Mouse (Mus musculus) splenic B cell, adult 2 months (primary cell): Measurements from ENCODE around the gene Myo7a.

Source experiments
- DNase-seq: peaks from one replicate; pipeline ENCODE4 v3.0.0-alpha.2; 2011; ENCODE audit warnings: low read depth, low spot score
- H3K27me3 ChIP-seq: 2 replicates; pipeline ENCODE4 v1.6.1; 2012; ENCODE audit warnings: mild to moderate bottlenecking, low read length, moderate library complexity, mixed read lengths; ENCODE audit not compliant: control insufficient read depth, poor library complexity, insufficient read depth, severe bottlenecking
- H3K36me3 ChIP-seq: 2 replicates; pipeline ENCODE4 v1.6.1; 2012; ENCODE audit warnings: mild to moderate bottlenecking, low read length, moderate library complexity, mixed read lengths; ENCODE audit not compliant: control insufficient read depth, poor library complexity, insufficient read depth, severe bottlenecking

The Myo7a gene

GRCm38 (mm10) chr7:98149802-98150201 is 30.5 kb upstream of the Myo7a start:
- Histone ChIP-seq H3K36me3 (no peaks in the 10 kb centered on the region), H3K27me3 (no peaks in the 10 kb centered on the region)
- no peak for DNase-seq

GRCm38 (mm10) chr7:98148721-98149407 is 29.5 kb upstream of the Myo7a start:
- H3K36me3 ChIP-seq, result peaks cover 3% of the 10 kb centered on the region; the same call in 1 of the 2 replicates
- H3K27me3 ChIP-seq, result no peaks in the 10 kb centered on the region
- no peak for DNase-seq

- no peak for DNase-seq
- Histone ChIP-seq H3K27me3 (no peaks in the 10 kb centered on the region), H3K36me3 (peaks cover 3% of the 10 kb centered on the region; the same call in 1 of the 2 replicates)
These were observed 28.4 kb upstream of the Myo7a start for GRCm38 (mm10) chr7:98147766-98148165.

GRCm38 (mm10) chr7:98146447-98146845 is 27.1 kb upstream of the Myo7a start:
- H3K27me3 ChIP-seq, result no peaks in the 10 kb centered on the region
- no peak for DNase-seq
- peaks cover 3% of the 10 kb centered on the region; the same call in 1 of the 2 replicates for H3K36me3 ChIP-seq

- peaks cover 3% of the 10 kb centered on the region; the same call in 1 of the 2 replicates for H3K36me3 ChIP-seq
- DNase-seq, result no peak
These were observed 26.6 kb upstream of the Myo7a start for GRCm38 (mm10) chr7:98145842-98146446.

GRCm38 (mm10) chr7:98145402-98145801 is 26.1 kb upstream of the Myo7a start, which contains the start of gene Omp:
Gene Omp, minus strand, starts transcription at chr7:98145502.
- Histone ChIP-seq H3K27me3 (no peaks in the 10 kb centered on the region), H3K36me3 (peaks cover 3% of the 10 kb centered on the region; the same call in 1 of the 2 replicates)
- no peak for DNase-seq

More at GRCm38 (mm10) chr7:98145842-98146446, 26.6 kb upstream of the Myo7a start:
- no peaks in the 10 kb centered on the region for H3K27me3 ChIP-seq

- no peak for DNase-seq
- H3K36me3 ChIP-seq, result peaks cover 3% of the 10 kb centered on the region; the same call in 1 of the 2 replicates
- no peaks in the 10 kb centered on the region for H3K27me3 ChIP-seq
These were observed 23.3 kb upstream of the Myo7a start for GRCm38 (mm10) chr7:98142648-98143047.

- DNase-seq, result no peak
- Histone ChIP-seq H3K27me3 (no peaks in the 10 kb centered on the region), H3K36me3 (peaks cover 3% of the 10 kb centered on the region; the same call in 1 of the 2 replicates)
These were observed 22.9 kb upstream of the Myo7a start for GRCm38 (mm10) chr7:98142247-98142646.

GRCm38 (mm10) chr7:98141206-98141605 is 21.9 kb upstream of the Myo7a start:
- Histone ChIP-seq H3K27me3 (no peaks in the 10 kb centered on the region), H3K36me3 (peaks cover 3% of the 10 kb centered on the region; the same call in 1 of the 2 replicates)
- peak; percentile 17 for DNase-seq

GRCm38 (mm10) chr7:98140597-98140996 is 21.3 kb upstream of the Myo7a start:
- no peak for DNase-seq
- no peaks in the 10 kb centered on the region for H3K27me3 ChIP-seq
- H3K36me3 ChIP-seq, result peaks cover 3% of the 10 kb centered on the region; the same call in 1 of the 2 replicates

GRCm38 (mm10) chr7:98139216-98139615 is 19.9 kb upstream of the Myo7a start:
- Histone ChIP-seq H3K36me3 (peaks cover under 1% of the 10 kb centered on the region; the same call in 1 of the 2 replicates), H3K27me3 (no peaks in the 10 kb centered on the region)
- no peak for DNase-seq

- no peaks in the 10 kb centered on the region for H3K36me3 ChIP-seq
- DNase-seq, result no peak
- H3K27me3 ChIP-seq, result no peaks in the 10 kb centered on the region
These were observed 18.7 kb upstream of the Myo7a start for GRCm38 (mm10) chr7:98137995-98138394.

GRCm38 (mm10) chr7:98137583-98137982 is 18.3 kb upstream of the Myo7a start:
- no peak for DNase-seq
- Histone ChIP-seq H3K27me3 (no peaks in the 10 kb centered on the region), H3K36me3 (no peaks in the 10 kb centered on the region)

- H3K27me3 ChIP-seq, result no peaks in the 10 kb centered on the region
- DNase-seq, result peak; percentile 20
- H3K36me3 ChIP-seq, result no peaks in the 10 kb centered on the region; the same call in 1 of the 2 replicates
These were observed 12.4 kb upstream of the Myo7a start for GRCm38 (mm10) chr7:98131751-98132150.

GRCm38 (mm10) chr7:98125473-98125872 is 6.1 kb upstream of the Myo7a start:
- Histone ChIP-seq H3K36me3 (no peaks in the 10 kb centered on the region; the same call in 1 of the 2 replicates), H3K27me3 (no peaks in the 10 kb centered on the region)
- DNase-seq, result peak; percentile 68
